Mouse (Mus musculus): Measurements from ENCODE around the gene Ifitm5. TPM values are rescaled to one million over a fixed set of nuclear protein-coding genes. Genes with fewer than 3 reads are reported as not detected.
A peak's percentile ranks its signal among the peaks of the same experiment; 100 is the strongest.
"Not testable (repeated sequence)": the region's sequence is repeated elsewhere in the genome, so short reads cannot be mapped to it uniquely, and the experiment has no call there.

The Ifitm5 gene
- total and polyA plus RNA-seq, 2 experiments from 2014 or later, result 0.87 TPM; not detected in 1

- WGBS, result 30% methylated on average over 3 of the region's 3 CpGs
- no peak for DNase-seq (ENCODE audit: low spot score)
- no peak overlapping the region for H3K4me2 ChIP-seq (ENCODE audit: low read depth, low read length)
These were observed 25.4 kb upstream of the Ifitm5 start for GRCm38 (mm10) chr7:140975465-140975864.

GRCm38 (mm10) chr7:140974940-140975339, 24.8 kb upstream of the Ifitm5 start:
- H3K36me3 ChIP-seq (replicated peaks; ENCODE audit: control insufficient read depth, insufficient read depth, low read length), result no peaks in the 10 kb centered on the region
- no peak overlapping the region for H3K4me3 ChIP-seq (ENCODE audit: low read depth, low read length)
- ATAC-seq (ENCODE audit: insufficient read depth, low read depth), result no peak
- no peak for DNase-seq (ENCODE audit: low spot score)
- H3K9me3 ChIP-seq (replicated peaks; ENCODE audit: control insufficient read depth, low read length), result no peaks in the 10 kb centered on the region
- 0 out of 2 replicates have a peak, but pooled peaks cover 11% of the 10 kb centered on the region for H3K27me3 ChIP-seq (ENCODE audit: control insufficient read depth, insufficient read depth, low read length)
- H3K4me2 ChIP-seq (ENCODE audit: low read depth, low read length), result no peak overlapping the region
- WGBS, result 8% methylated on average over 9 of the region's 9 CpGs
- no peak overlapping the region for H3K27ac ChIP-seq (ENCODE audit: low read depth)
- H3K9ac ChIP-seq (replicated peaks; ENCODE audit: low read depth, low read length), result no peak overlapping the region
- TF ChIP-seq CTCF (IDR thresholded peaks at IDR 0.05; ENCODE audit: low read depth), result no peak
- TF ChIP-seq EP300 (IDR thresholded peaks at IDR 0.05; ENCODE audit: low read depth), result no peak
- peaks cover 6% of the 10 kb centered on the region; the same call in 1 of the 2 replicates for H3K4me1 ChIP-seq (ENCODE audit: control insufficient read depth, insufficient read depth)

More at GRCm38 (mm10) chr7:140975465-140975864, 25.4 kb upstream of the Ifitm5 start:
- no peak overlapping the region for H3K9ac ChIP-seq (replicated peaks; ENCODE audit: low read depth, low read length)
- ATAC-seq (ENCODE audit: insufficient read depth, low read depth), result no peak
- no peaks in the 10 kb centered on the region for H3K9me3 ChIP-seq (replicated peaks; ENCODE audit: control insufficient read depth, low read length)
- H3K27me3 ChIP-seq (ENCODE audit: control insufficient read depth, insufficient read depth, low read length), result 0 out of 2 replicates have a peak, but pooled peaks cover 9% of the 10 kb centered on the region
- H3K27ac ChIP-seq (ENCODE audit: low read depth), result no peak overlapping the region
- H3K4me1 ChIP-seq (ENCODE audit: control insufficient read depth, insufficient read depth), result peaks cover 6% of the 10 kb centered on the region; the same call in 1 of the 2 replicates
- H3K4me3 ChIP-seq (ENCODE audit: low read depth, low read length), result no peak overlapping the region
- H3K36me3 ChIP-seq (replicated peaks; ENCODE audit: control insufficient read depth, insufficient read depth, low read length), result no peaks in the 10 kb centered on the region
- no peak for TF ChIP-seq EP300 (IDR thresholded peaks at IDR 0.05; ENCODE audit: low read depth)
- no peak for TF ChIP-seq CTCF (IDR thresholded peaks at IDR 0.05; ENCODE audit: low read depth)

GRCm38 (mm10) chr7:140973396-140974165, 23.5 kb upstream of the Ifitm5 start:
- H3K4me2 ChIP-seq (ENCODE audit: low read depth, low read length), result no peak overlapping the region
- H3K27ac ChIP-seq (ENCODE audit: low read depth), result no peak overlapping the region
- H3K36me3 ChIP-seq (replicated peaks; ENCODE audit: control insufficient read depth, insufficient read depth, low read length), result no peaks in the 10 kb centered on the region
- DNase-seq (ENCODE audit: low spot score), result no peak
- no peak overlapping the region for H3K4me3 ChIP-seq (ENCODE audit: low read depth, low read length)
- H3K4me1 ChIP-seq (ENCODE audit: control insufficient read depth, insufficient read depth), result peaks cover 6% of the 10 kb centered on the region; the same call in 1 of the 2 replicates
- H3K27me3 ChIP-seq (ENCODE audit: control insufficient read depth, insufficient read depth, low read length), result 0 out of 2 replicates have a peak, but pooled peaks cover 16% of the 10 kb centered on the region
- no peaks in the 10 kb centered on the region for H3K9me3 ChIP-seq (replicated peaks; ENCODE audit: control insufficient read depth, low read length)
- ATAC-seq (ENCODE audit: insufficient read depth, low read depth), result no peak
- 51% methylated on average over 14 of the region's 14 CpGs for WGBS
- no peak for TF ChIP-seq CTCF (IDR thresholded peaks at IDR 0.05; ENCODE audit: low read depth)
- no peak for TF ChIP-seq EP300 (IDR thresholded peaks at IDR 0.05; ENCODE audit: low read depth)
- no peak overlapping the region for H3K9ac ChIP-seq (replicated peaks; ENCODE audit: low read depth, low read length)

- TF ChIP-seq EP300 (IDR thresholded peaks at IDR 0.05; ENCODE audit: low read depth), result no peak
- TF ChIP-seq CTCF (IDR thresholded peaks at IDR 0.05; ENCODE audit: low read depth), result no peak
- WGBS, result 56% methylated on average over 8 of the region's 8 CpGs
- Histone ChIP-seq H3K36me3 (replicated peaks; ENCODE audit: control insufficient read depth, insufficient read depth, low read length) (no peaks in the 10 kb centered on the region), H3K27ac (ENCODE audit: low read depth) (peak overlapping the region; percentile 66), H3K4me2 (ENCODE audit: low read depth, low read length) (no peak overlapping the region), H3K4me1 (ENCODE audit: control insufficient read depth, insufficient read depth) (peaks cover 6% of the 10 kb centered on the region; the same call in 1 of the 2 replicates), H3K27me3 (ENCODE audit: control insufficient read depth, insufficient read depth, low read length) (0 out of 2 replicates have a peak, but pooled peaks cover 16% of the 10 kb centered on the region), H3K9me3 (replicated peaks; ENCODE audit: control insufficient read depth, low read length) (no peaks in the 10 kb centered on the region), H3K9ac (replicated peaks; ENCODE audit: low read depth, low read length) (no peak overlapping the region), H3K4me3 (ENCODE audit: low read depth, low read length) (no peak overlapping the region)
- ATAC-seq (ENCODE audit: insufficient read depth, low read depth) (peak; percentile 60; the same call in 1 of the 2 replicates), DNase-seq (ENCODE audit: low spot score) (no peak)
These were observed 21.5 kb upstream of the Ifitm5 start for GRCm38 (mm10) chr7:140971479-140972171.

GRCm38 (mm10) chr7:140970931-140971330, 20.8 kb upstream of the Ifitm5 start:
- TF ChIP-seq EP300 (IDR thresholded peaks at IDR 0.05; ENCODE audit: low read depth) (no peak), CTCF (IDR thresholded peaks at IDR 0.05; ENCODE audit: low read depth) (no peak)
- Histone ChIP-seq H3K4me2 (ENCODE audit: low read depth, low read length) (no peak overlapping the region), H3K9ac (replicated peaks; ENCODE audit: low read depth, low read length) (no peak overlapping the region), H3K36me3 (replicated peaks; ENCODE audit: control insufficient read depth, insufficient read depth, low read length) (no peaks in the 10 kb centered on the region), H3K27ac (ENCODE audit: low read depth) (peak overlapping the region; percentile 66; the same call in 1 of the 2 replicates), H3K27me3 (ENCODE audit: control insufficient read depth, insufficient read depth, low read length) (0 out of 2 replicates have a peak, but pooled peaks cover 16% of the 10 kb centered on the region), H3K9me3 (replicated peaks; ENCODE audit: control insufficient read depth, low read length) (no peaks in the 10 kb centered on the region), H3K4me3 (ENCODE audit: low read depth, low read length) (no peak overlapping the region), H3K4me1 (ENCODE audit: control insufficient read depth, insufficient read depth) (peaks cover 6% of the 10 kb centered on the region; the same call in 1 of the 2 replicates)
- DNase-seq (ENCODE audit: low spot score) (no peak), ATAC-seq (ENCODE audit: insufficient read depth, low read depth) (no peak)
- 21% methylated on average over 7 of the region's 7 CpGs for WGBS

GRCm38 (mm10) chr7:140968710-140969109, 18.6 kb upstream of the Ifitm5 start:
- 29% methylated on average over 3 of the region's 3 CpGs for WGBS
- DNase-seq (ENCODE audit: low spot score); H3K27ac ChIP-seq (ENCODE audit: low read depth); H3K4me2 ChIP-seq (ENCODE audit: low read depth, low read length); H3K4me1 ChIP-seq (ENCODE audit: control insufficient read depth, insufficient read depth); H3K36me3 ChIP-seq (replicated peaks; ENCODE audit: control insufficient read depth, insufficient read depth, low read length); H3K4me3 ChIP-seq (ENCODE audit: low read depth, low read length); ATAC-seq (ENCODE audit: insufficient read depth, low read depth); H3K9ac ChIP-seq (replicated peaks; ENCODE audit: low read depth, low read length); H3K9me3 ChIP-seq (replicated peaks; ENCODE audit: control insufficient read depth, low read length): not testable (repeated sequence)
- 0 out of 2 replicates have a peak, but pooled peaks cover 16% of the 10 kb centered on the region for H3K27me3 ChIP-seq (ENCODE audit: control insufficient read depth, insufficient read depth, low read length)

All from heart, postnatal 0 days (tissue).